Mouse (Mus musculus) lung, postnatal 0 days (tissue): ENCODE results near the gene Wipf1.

Source experiments
- CTCF ChIP-seq: IDR thresholded peaks from 2 replicates; pipeline ENCODE4 v1.5.1; 2016; ENCODE audit warnings: antibody characterized with exemption, mild to moderate bottlenecking
- EP300 ChIP-seq: IDR thresholded peaks from 2 replicates; pipeline ENCODE4 v1.6.1; 2016; ENCODE audit warnings: antibody characterized with exemption, mild to moderate bottlenecking, control low read depth

DNA sequence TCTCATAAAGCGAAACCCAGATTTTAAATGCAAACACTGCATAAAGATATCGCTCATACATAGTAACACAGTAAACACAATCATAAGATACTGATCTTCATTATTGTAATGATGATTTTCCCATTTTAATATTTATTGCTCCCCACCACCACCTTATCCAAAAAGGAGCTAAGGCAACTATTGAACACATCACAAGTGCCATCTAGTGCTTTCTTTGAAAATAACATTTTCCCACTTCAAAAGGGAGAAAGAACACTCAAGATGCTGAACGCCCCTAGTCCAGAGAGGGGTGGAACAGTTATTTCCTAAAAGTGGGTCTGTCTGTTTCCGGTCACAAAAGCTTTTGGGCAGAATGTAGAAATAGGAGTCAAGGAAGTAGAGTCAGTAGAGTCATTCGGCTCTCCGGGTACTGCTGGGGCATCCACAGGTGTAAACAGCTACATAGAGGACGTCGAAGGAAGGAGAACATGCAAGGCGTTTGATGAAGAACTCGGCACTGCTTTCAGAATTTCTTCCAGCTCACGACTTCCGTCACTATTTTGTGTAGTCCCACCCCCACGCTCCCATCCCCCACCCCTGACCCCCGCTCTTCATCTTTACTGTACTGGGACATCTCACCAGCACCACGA lies 126.0 kb downstream of the Wipf1 start:
- TF ChIP-seq CTCF = peak; percentile 53
- TF ChIP-seq EP300 = no peak
